In the genomic region with DNA sequence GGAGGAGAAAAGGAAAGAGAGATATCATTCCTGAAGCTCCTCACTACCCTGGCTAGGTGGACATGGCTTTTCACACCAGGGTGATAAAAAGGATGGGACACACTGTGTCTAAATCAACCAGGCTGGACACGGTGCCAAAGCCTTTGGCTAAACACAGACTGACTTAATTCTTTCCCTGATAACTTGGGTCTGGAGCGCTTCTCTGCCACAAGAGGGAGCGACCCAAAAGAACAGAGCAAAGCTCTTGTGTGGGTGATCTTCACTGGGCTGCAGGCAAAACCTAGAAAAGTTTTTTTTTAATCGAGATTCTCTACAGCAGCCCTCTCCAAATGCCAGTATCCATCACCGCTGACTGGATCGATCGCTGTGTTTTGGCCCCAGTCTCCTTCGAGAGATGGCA, we compare ENCODE assay signal across 26 mouse cellular contexts.
DNase-seq lines count a peak whose midpoint lies in the region; ATAC-seq and TF ChIP-seq lines count a peak whose summit lies in the region.
"Had no signal": no experiment of that assay in that cellular context is flagged by ENCODE, and none has a peak within 500 bp of the region (broad histone marks: within the 10 kb centered on the region; RNA-seq: fewer than 3 reads in every experiment).

No protein-coding gene starts in this region.

- no peak overlapping the region for H3K9ac ChIP-seq in hindbrain, postnatal 0 days (replicated peaks; ENCODE audit: low read length)
- H3K9ac ChIP-seq in hindbrain, embryonic 12.5 days = no peak overlapping the region
- no peak overlapping the region for H3K9ac ChIP-seq in midbrain, embryonic 14.5 days (replicated peaks; ENCODE audit: low read length)
- H3K9ac ChIP-seq in midbrain, embryonic 13.5 days (replicated peaks) = no peak overlapping the region
- H3K9ac ChIP-seq: forebrain, embryonic 12.5 days; heart, embryonic 15.5 days; hindbrain, embryonic 14.5 days; liver, embryonic 15.5 days; midbrain, embryonic 12.5 days; neural tube, embryonic 12.5 days had no signal

- no peaks in the 10 kb centered on the region for H3K36me3 ChIP-seq in hindbrain, postnatal 0 days (ENCODE audit: insufficient read depth, low read length)
- H3K36me3 ChIP-seq in hindbrain, embryonic 12.5 days = no peaks in the 10 kb centered on the region
- H3K36me3 ChIP-seq in midbrain, embryonic 14.5 days (ENCODE audit: control insufficient read depth, insufficient read depth, low read length) = no peaks in the 10 kb centered on the region
- H3K36me3 ChIP-seq in midbrain, embryonic 13.5 days = no peaks in the 10 kb centered on the region
- H3K36me3 ChIP-seq: forebrain, embryonic 12.5 days; heart, embryonic 15.5 days; limb, embryonic 10.5 days; liver, embryonic 15.5 days; midbrain, embryonic 12.5 days; neural tube, embryonic 12.5 days had no signal

- peak; percentile 34 to 38 for DNase-seq in cerebellum, postnatal 10 days
- DNase-seq in cerebellum, adult 18-20 months = no peak
- DNase-seq in hindbrain, postnatal 0 days (ENCODE audit: low spot score) = peak; percentile 45
- DNase-seq in midbrain, embryonic 14.5 days = peak; percentile 26
- DNase-seq in gonadal fat pad, adult 2 months (ENCODE audit: low read depth) = peak; percentile 17
- no peak for DNase-seq in gastrocnemius, adult 2 months
- DNase-seq: adrenal gland, adult 8-10 months; cerebellum, adult 8-10 months; gastrocnemius, postnatal 10 days; heart, adult 2 months; heart, postnatal 36 days; kidney, adult 9 months; kidney, postnatal 25 days; liver; retina, postnatal 1 day; right cerebral cortex, postnatal 25 days; thymus, postnatal 25 days had no signal

- 71% methylated on average over 8 of the region's 8 CpGs for WGBS in hindbrain, postnatal 0 days
- WGBS in hindbrain, embryonic 12.5 days = 71% methylated on average over 8 of the region's 8 CpGs
- 75% methylated on average over 8 of the region's 8 CpGs for WGBS in midbrain, embryonic 14.5 days
- WGBS in midbrain, embryonic 13.5 days = 80% methylated on average over 8 of the region's 8 CpGs

- ATAC-seq in hindbrain, postnatal 0 days = no peak
- no peak for ATAC-seq in hindbrain, embryonic 12.5 days (ENCODE audit: low FRiP score)
- no peak for ATAC-seq in midbrain, embryonic 14.5 days (ENCODE audit: low FRiP score, low TSS enrichment)
- ATAC-seq in midbrain, embryonic 13.5 days = no peak

- H3K4me1 ChIP-seq in hindbrain, postnatal 0 days (ENCODE audit: insufficient read depth, low read length) = no peaks in the 10 kb centered on the region
- no peaks in the 10 kb centered on the region for H3K4me1 ChIP-seq in hindbrain, embryonic 12.5 days
- H3K4me1 ChIP-seq in midbrain, embryonic 14.5 days (ENCODE audit: control insufficient read depth, insufficient read depth, low read length) = no peaks in the 10 kb centered on the region
- H3K4me1 ChIP-seq in midbrain, embryonic 13.5 days (replicated peaks) = no peaks in the 10 kb centered on the region
- H3K4me1 ChIP-seq: forebrain, embryonic 12.5 days; heart, embryonic 15.5 days; liver, embryonic 15.5 days; midbrain, embryonic 12.5 days; neural tube, embryonic 12.5 days had no signal

- no peak overlapping the region for H3K4me2 ChIP-seq in hindbrain, postnatal 0 days (ENCODE audit: low read depth, low read length)
- no peak overlapping the region for H3K4me2 ChIP-seq in hindbrain, embryonic 12.5 days (replicated peaks)
- H3K4me2 ChIP-seq in midbrain, embryonic 14.5 days (ENCODE audit: low read length) = no peak overlapping the region
- no peak overlapping the region for H3K4me2 ChIP-seq in midbrain, embryonic 13.5 days (replicated peaks)
- H3K4me2 ChIP-seq: forebrain, embryonic 12.5 days; heart, embryonic 15.5 days; hindbrain, embryonic 14.5 days; liver, embryonic 15.5 days; midbrain, embryonic 12.5 days; neural tube, embryonic 12.5 days had no signal

- TF ChIP-seq CTCF in hindbrain, postnatal 0 days (IDR thresholded peaks at IDR 0.05; ENCODE audit: low read depth) = peak; percentile 56
- no peak for TF ChIP-seq CTCF in gastrocnemius, adult 2 months (IDR thresholded peaks at IDR 0.05)

- H3K4me3 ChIP-seq in hindbrain, postnatal 0 days (ENCODE audit: low read length) = no peak overlapping the region
- H3K4me3 ChIP-seq in hindbrain, embryonic 12.5 days = no peak overlapping the region
- H3K4me3 ChIP-seq in midbrain, embryonic 14.5 days (replicated peaks; ENCODE audit: low read depth, low read length) = no peak overlapping the region
- no peak overlapping the region for H3K4me3 ChIP-seq in midbrain, embryonic 13.5 days (replicated peaks)
- H3K4me3 ChIP-seq in gastrocnemius, adult 2 months = no peak overlapping the region
- H3K4me3 ChIP-seq: forebrain, embryonic 12.5 days; heart, adult 2 months; heart, embryonic 15.5 days; limb, embryonic 10.5 days; liver, embryonic 15.5 days; midbrain, embryonic 12.5 days; neural tube, embryonic 12.5 days had no signal

- H3K27ac ChIP-seq in hindbrain, postnatal 0 days = no peak overlapping the region
- H3K27ac ChIP-seq in hindbrain, embryonic 12.5 days = no peak overlapping the region
- H3K27ac ChIP-seq in midbrain, embryonic 14.5 days (replicated peaks; ENCODE audit: low read depth, low read length) = no peak overlapping the region
- no peak overlapping the region for H3K27ac ChIP-seq in midbrain, embryonic 13.5 days
- no peak overlapping the region for H3K27ac ChIP-seq in gastrocnemius, adult 2 months
- H3K27ac ChIP-seq: forebrain, embryonic 12.5 days; heart, adult 2 months; heart, embryonic 15.5 days; hindbrain, embryonic 14.5 days; limb, embryonic 10.5 days; liver, embryonic 15.5 days; midbrain, embryonic 12.5 days; neural tube, embryonic 12.5 days had no signal

- H3K9me3 ChIP-seq in hindbrain, postnatal 0 days (ENCODE audit: low read length) = no peaks in the 10 kb centered on the region
- H3K9me3 ChIP-seq in hindbrain, embryonic 12.5 days (replicated peaks) = no peaks in the 10 kb centered on the region
- H3K9me3 ChIP-seq in midbrain, embryonic 14.5 days (ENCODE audit: control insufficient read depth, low read length) = no peaks in the 10 kb centered on the region
- H3K9me3 ChIP-seq in midbrain, embryonic 13.5 days = no peaks in the 10 kb centered on the region
- H3K9me3 ChIP-seq: forebrain, embryonic 12.5 days; heart, embryonic 15.5 days; limb, embryonic 10.5 days; liver, embryonic 15.5 days; midbrain, embryonic 12.5 days; neural tube, embryonic 12.5 days had no signal

- no peaks in the 10 kb centered on the region for H3K27me3 ChIP-seq in hindbrain, postnatal 0 days (ENCODE audit: insufficient read depth, low read length)
- H3K27me3 ChIP-seq in hindbrain, embryonic 12.5 days = no peaks in the 10 kb centered on the region
- H3K27me3 ChIP-seq in midbrain, embryonic 14.5 days (ENCODE audit: control insufficient read depth, insufficient read depth, low read length) = no peaks in the 10 kb centered on the region
- no peaks in the 10 kb centered on the region for H3K27me3 ChIP-seq in midbrain, embryonic 13.5 days
- H3K27me3 ChIP-seq: forebrain, embryonic 12.5 days; heart, embryonic 15.5 days; liver, embryonic 15.5 days; neural tube, embryonic 12.5 days had no signal

- intact Hi-C loops in gastrocnemius, adult 2 months (cut with DNase I) = no loop called here

Comparison
In these comparisons a context has a peak if more than half of its experiments do, and no peak if none do; other contexts are left out.
1. DNase-seq: peak in cerebellum, postnatal 10 days (2 of 2), hindbrain, postnatal 0 days (single experiment), midbrain, embryonic 14.5 days (single experiment) and gonadal fat pad, adult 2 months (single experiment); none in cerebellum, adult 18-20 months (0 of 2) and gastrocnemius, adult 2 months (single experiment).